Mouse (Mus musculus) MEL (cell line): Measurements from ENCODE around the gene Homer3.

Experiments used
- CHD1 ChIP-seq: IDR thresholded peaks from 2 replicates; pipeline ENCODE4 v1.6.1; 2012; ENCODE audit warnings: low read depth, mild to moderate bottlenecking, inconsistent platforms, low read length, improper control_type of control experiment
- CTCF ChIP-seq, 3 experiments: IDR thresholded peaks in 2 of 3; conservative IDR thresholded peaks in 1 of 3; 2 replicates each; pipeline ENCODE4 v1.5.1; 2011 to 2012; ENCODE audit warnings: low read length in 3 of 3, low read depth in 2 of 3, mild to moderate bottlenecking in 2 of 3, improper control_type of control experiment in 1 of 3, inconsistent platforms in 1 of 3, mixed read lengths in 1 of 3, moderate library complexity in 1 of 3; ENCODE audit not compliant: control insufficient read depth in 1 of 3, insufficient read depth in 1 of 3, poor library complexity in 1 of 3, severe bottlenecking in 1 of 3
- E2F4 ChIP-seq: IDR thresholded peaks from 2 replicates; pipeline ENCODE4 v1.6.1; 2011; ENCODE audit warnings: low read depth, low read length, improper control_type of control experiment, borderline replicate concordance
- EP300 ChIP-seq, 2 experiments: IDR thresholded peaks; 2 replicates each; pipeline ENCODE4 v1.6.1; 2011; ENCODE audit warnings: improper control_type of control experiment in 2 of 2, low read length in 2 of 2, low read depth in 1 of 2, mild to moderate bottlenecking in 1 of 2
- GABPA ChIP-seq: IDR thresholded peaks from 2 replicates; pipeline ENCODE4 v1.6.1; 2012; ENCODE audit warnings: low read depth, mild to moderate bottlenecking, inconsistent platforms, low read length, improper control_type of control experiment, moderate library complexity
- GATA1 ChIP-seq: IDR thresholded peaks from 2 replicates; pipeline ENCODE4 v1.6.1; 2011; ENCODE audit warnings: low read depth, low read length, improper control_type of control experiment
- MAX ChIP-seq: IDR thresholded peaks from 2 replicates; pipeline ENCODE4 v1.6.1; 2011; ENCODE audit warnings: low read length, improper control_type of control experiment
- MYB ChIP-seq: IDR thresholded peaks from 2 replicates; pipeline ENCODE4 v1.6.1; 2011; ENCODE audit warnings: mild to moderate bottlenecking, low read depth, low read length, improper control_type of control experiment
- POLR2A ChIP-seq, 2 experiments: IDR thresholded peaks; 2 replicates each; pipeline ENCODE4 v1.6.1; 2011 to 2012; ENCODE audit warnings: low read length in 2 of 2, mild to moderate bottlenecking in 2 of 2, control low read depth in 1 of 2, improper control_type of control experiment in 1 of 2, low read depth in 1 of 2, moderate library complexity in 1 of 2; ENCODE audit not compliant: control insufficient read depth in 1 of 2, insufficient read depth in 1 of 2, poor library complexity in 1 of 2
- SIN3A ChIP-seq: IDR thresholded peaks from 2 replicates; pipeline ENCODE4 v1.6.1; 2012; ENCODE audit warnings: low read length, improper control_type of control experiment, inconsistent platforms
- TAL1 ChIP-seq: IDR thresholded peaks from 2 replicates; pipeline ENCODE4 v1.6.1; 2012; ENCODE audit warnings: mild to moderate bottlenecking, inconsistent platforms, low read length, moderate library complexity, mixed read lengths
- TBP ChIP-seq: IDR thresholded peaks from 2 replicates; pipeline ENCODE4 v1.8.0; 2011; ENCODE audit warnings: low read depth, low read length, improper control_type of control experiment
- USF2 ChIP-seq, 2 experiments: IDR thresholded peaks; 2 replicates each; pipeline ENCODE4 v1.6.1; 2011 to 2012; ENCODE audit warnings: improper control_type of control experiment in 2 of 2, low read length in 2 of 2, borderline replicate concordance in 1 of 2, inconsistent platforms in 1 of 2, low read depth in 1 of 2, mild to moderate bottlenecking in 1 of 2; ENCODE audit not compliant: insufficient read depth in 1 of 2
- ZMIZ1 ChIP-seq: IDR thresholded peaks from 2 replicates; pipeline ENCODE4 v1.6.1; 2012; ENCODE audit warnings: low read depth, mild to moderate bottlenecking, inconsistent platforms, low read length, improper control_type of control experiment, moderate library complexity

DNA sequence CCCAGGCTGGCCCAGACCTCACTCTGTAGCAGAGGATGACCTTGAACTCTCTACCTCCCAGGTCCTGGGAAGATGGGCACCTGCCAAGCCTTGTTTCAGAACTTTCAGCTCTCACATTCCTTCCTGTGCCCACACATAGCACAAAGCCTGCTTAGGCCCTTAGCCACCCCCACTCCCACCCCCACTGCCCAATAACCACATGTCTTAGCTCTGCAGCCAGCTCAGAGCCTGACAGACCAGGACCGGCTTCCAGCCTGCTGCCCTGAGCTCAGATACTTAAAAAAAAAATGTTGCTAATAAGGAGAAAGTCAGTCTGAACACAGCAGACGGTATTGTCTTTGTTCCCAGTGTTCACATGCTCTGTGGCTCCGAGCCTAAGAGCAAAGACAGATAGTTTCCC, 1.6 kb upstream of the Homer3 start:
- TF ChIP-seq E2F4 (no peak), CTCF (IDR thresholded peaks at IDR 0.05 in 2 of 3, conservative IDR thresholded peaks at IDR 0.05 in 1 of 3; ENCODE audit: control insufficient read depth in 1 of 3, insufficient read depth in 1 of 3, low read depth in 2 of 3, low read length in 3 of 3, poor library complexity in 1 of 3, severe bottlenecking in 1 of 3) (no peak), POLR2A (IDR thresholded peaks at IDR 0.05; ENCODE audit: control insufficient read depth in 1 of 2, insufficient read depth in 1 of 2, low read depth in 1 of 2, low read length in 2 of 2, poor library complexity in 1 of 2) (no peak), TBP (no peak), GATA1 (no peak), TAL1 (no peak), ZMIZ1 (no peak), MAX (no peak), SIN3A (no peak), MYB (no peak), EP300 (IDR thresholded peaks at IDR 0.05; ENCODE audit: low read depth in 1 of 2, low read length in 2 of 2) (no peak), CHD1 (no peak), GABPA (no peak), USF2 (IDR thresholded peaks at IDR 0.05; ENCODE audit: borderline replicate concordance in 1 of 2, insufficient read depth in 1 of 2, low read depth in 1 of 2, low read length in 2 of 2) (no peak)
